Mouse (Mus musculus) large intestine, adult 2 months (tissue): ENCODE data around the gene Siglece. TPM values are rescaled to one million over a fixed set of nuclear protein-coding genes. Genes with fewer than 3 reads are reported as not detected.
A peak's percentile ranks its signal among the peaks of the same experiment; 100 is the strongest.

Source experiments
- DNase-seq: peaks from one replicate; pipeline ENCODE4 v3.0.0-alpha.2; 2012; ENCODE audit warnings: low read depth, low spot score
- WGBS: fragments of 180-500 bp; shearing (Covaris S2); methylation state at CpG from one replicate; pipeline ENCODE4 v1.1.7; 2018; 5-methylcytosine and 5-hydroxymethylcytosine counted together
- polyA plus RNA-seq: library from polyadenylated mRNA; depleted of rRNA; stranded (reverse); fragments of >200 nt; gene quantifications from 2 replicates; pipeline ENCODE4 v1.2.3, GENCODE M21; 2012; rRNA removed

Siglece gene
- polyA plus RNA-seq, 1 experiment: 4.8 TPM

GRCm38 (mm10) chr7:43634500-43634899 is 25.5 kb downstream of the Siglece start, which contains the start of gene Ceacam18:
TSS of gene Ceacam18 (plus strand) at chr7:43634707.
- WGBS: 17% methylated on average over 6 of the region's 6 CpGs
- peak; percentile 43 for DNase-seq

DNA sequence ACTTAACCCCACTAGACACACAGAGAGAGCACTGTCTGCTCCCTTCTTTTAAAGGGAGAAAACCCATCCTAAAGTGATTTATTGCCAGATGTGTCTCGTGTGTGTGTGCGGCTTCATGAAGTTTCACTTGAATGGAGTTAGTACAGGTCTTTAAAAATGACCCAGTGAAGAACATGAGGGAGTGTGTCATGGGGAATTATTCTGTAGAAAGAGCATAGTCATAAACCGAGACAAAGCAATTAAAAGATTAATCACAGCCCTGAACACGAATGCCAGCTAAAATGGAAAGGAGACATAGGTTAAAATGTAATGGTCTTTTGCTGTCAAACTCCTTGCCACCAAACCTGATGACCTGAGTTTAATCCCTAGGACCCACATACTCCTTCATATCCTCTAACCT is 26.0 kb downstream of the Siglece start:
- 33% methylated on average over 4 of the region's 4 CpGs for WGBS
- DNase-seq: no peak

DNA sequence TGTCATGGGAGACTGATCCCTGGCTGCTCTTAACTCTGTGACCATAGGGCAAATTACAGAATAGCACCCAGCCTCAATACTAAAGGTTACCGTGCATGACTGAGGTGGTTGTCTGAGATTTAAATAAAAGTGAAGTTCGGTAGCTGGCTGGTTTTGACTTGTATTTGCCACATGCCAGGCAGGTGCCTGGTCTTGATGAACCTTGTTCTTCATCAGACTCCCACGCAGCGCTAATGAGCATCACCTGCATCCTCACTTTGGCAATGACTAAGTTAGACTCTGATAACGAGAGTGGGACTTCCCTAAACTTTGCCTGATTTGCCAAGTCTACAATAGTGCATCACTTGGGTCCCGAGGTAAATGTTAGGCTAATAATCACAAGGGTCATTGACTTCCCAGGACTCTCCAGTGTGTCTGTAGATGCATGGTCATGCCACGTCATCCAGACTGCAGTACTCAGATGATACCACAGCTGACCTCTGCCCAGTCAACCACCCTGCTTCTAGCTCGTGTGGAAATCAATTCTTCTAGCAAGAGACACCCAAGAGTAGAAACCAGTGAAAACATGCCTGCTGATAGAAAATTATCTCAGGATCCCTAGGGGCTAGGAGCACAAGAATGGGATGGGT is 34.1 kb downstream of the Siglece start:
- WGBS: 74% methylated on average over 8 of the region's 8 CpGs
- DNase-seq: no peak

DNA sequence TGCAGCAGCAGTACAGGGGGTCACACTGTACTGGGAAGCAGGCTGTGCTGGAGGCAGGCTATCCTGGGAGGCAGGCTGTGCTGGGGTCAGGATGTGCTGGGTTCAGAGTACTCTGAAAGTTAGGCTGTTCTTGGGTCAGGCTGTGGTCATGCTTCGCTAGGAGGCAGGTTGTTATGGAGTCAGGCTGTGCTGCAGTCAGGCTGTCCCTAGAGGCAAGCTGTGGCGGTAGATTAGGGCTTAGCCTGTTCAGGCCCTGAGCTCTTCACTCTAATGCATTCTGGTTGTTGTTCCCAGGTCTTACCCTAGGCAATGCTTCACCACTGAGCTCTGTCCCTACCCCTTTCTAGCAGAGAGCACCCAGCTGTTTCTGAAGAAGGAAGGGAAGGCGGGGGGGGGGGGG is 34.9 kb downstream of the Siglece start:
- no peak for DNase-seq
- 72% methylated on average over 3 of the region's 3 CpGs for WGBS

- no peak for DNase-seq
- 34% methylated on average over 10 of the region's 10 CpGs for WGBS
Measured at GRCm38 (mm10) chr7:43623819-43624218, 36.1 kb downstream of the Siglece start.

DNA sequence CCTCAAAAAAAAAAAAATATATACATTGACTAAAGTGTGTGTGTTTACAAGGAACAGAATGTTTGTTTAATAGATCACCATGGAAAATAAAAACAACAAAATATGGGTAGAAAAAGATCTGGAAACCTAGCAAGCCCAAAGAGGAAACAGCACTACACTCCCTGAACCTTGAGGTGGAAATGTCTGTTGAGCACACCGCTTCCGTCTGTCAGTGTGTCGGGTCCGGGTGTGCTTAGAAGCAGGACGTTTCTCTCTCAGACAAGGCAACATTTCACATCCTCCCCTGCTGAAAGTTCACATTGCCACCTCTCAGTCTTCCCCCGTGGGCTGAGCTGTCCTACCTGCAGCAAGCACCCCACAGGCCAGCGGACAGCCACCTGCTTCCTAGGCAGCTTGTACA is 37.0 kb downstream of the Siglece start:
- no peak for DNase-seq
- 72% methylated on average over 7 of the region's 7 CpGs for WGBS

- DNase-seq: no peak
- 88% methylated on average over 14 of the region's 14 CpGs for WGBS
Measured at GRCm38 (mm10) chr7:43613816-43614551, 46.0 kb downstream of the Siglece start.

GRCm38 (mm10) chr7:43608316-43608824 is 51.6 kb downstream of the Siglece start:
- WGBS: 48% methylated on average over 7 of the region's 7 CpGs
- no peak for DNase-seq

GRCm38 (mm10) chr7:43607743-43608287 is 52.1 kb downstream of the Siglece start:
- no peak for DNase-seq
- WGBS: 30% methylated on average over 5 of the region's 5 CpGs

GRCm38 (mm10) chr7:43606896-43607742 is 52.8 kb downstream of the Siglece start, which contains the start of gene Zfp819:
TSS of gene Zfp819 (plus strand) at chr7:43607169.
- WGBS: 15% methylated on average over 41 of the region's 41 CpGs
- peak; percentile 37 for DNase-seq

DNA sequence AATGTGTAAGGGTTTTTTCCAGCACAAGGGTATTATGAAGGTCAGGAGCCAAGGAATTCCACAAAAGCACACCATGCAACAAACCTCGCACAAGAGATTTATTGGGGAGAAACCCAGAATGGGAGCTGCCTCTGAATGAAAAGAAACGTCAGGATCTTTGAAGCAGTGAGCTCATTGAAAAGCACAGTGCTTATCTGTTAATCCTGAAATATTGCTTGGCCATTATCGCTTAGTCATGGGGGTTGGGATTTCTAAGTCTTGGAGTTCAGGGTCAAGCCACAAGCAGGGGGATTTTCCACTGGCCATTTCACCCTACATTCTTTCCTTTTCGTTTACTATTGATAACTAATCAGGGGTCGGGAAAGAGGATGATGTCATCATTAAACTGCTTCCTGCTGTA is 58.1 kb downstream of the Siglece start:
- DNase-seq: no peak
- 39% methylated on average over 5 of the region's 5 CpGs for WGBS

Other genes starting within 250 kb of the Siglece start
- not detected in 2 replicates for gene Lim2, start 232.5 kb downstream of the Siglece start, polyA plus RNA-seq
- gene Nkg7, start 223.1 kb downstream of the Siglece start, polyA plus RNA-seq: 23.8 and 26.9 TPM in 2 replicates
- not detected in 2 replicates for gene Cldnd2, start 219.4 kb downstream of the Siglece start, polyA plus RNA-seq
- gene Etfb, start 216.1 kb downstream of the Siglece start, polyA plus RNA-seq: 95.4 and 114 TPM in 2 replicates
- gene Gm45233, start 216.0 kb downstream of the Siglece start, polyA plus RNA-seq: 0.33 TPM in 1 of 2 replicates, not detected in the other
- gene Vsig10l, start 197.0 kb downstream of the Siglece start, polyA plus RNA-seq: 2.0 and 2.2 TPM in 2 replicates
- 1.2 and 1.8 TPM in 2 replicates for gene Iglon5, start 170.1 kb downstream of the Siglece start, polyA plus RNA-seq
- gene 4931406B18Rik, start 154.2 kb downstream of the Siglece start, polyA plus RNA-seq: not detected in 2 replicates
- 2.2 and 5.0 TPM in 2 replicates for gene Cd33, start 115.7 kb downstream of the Siglece start, polyA plus RNA-seq
- gene Zfp658, start 97.9 kb downstream of the Siglece start, polyA plus RNA-seq: 0.83 and 1.3 TPM in 2 replicates
- gene Zfp719, start 80.6 kb downstream of the Siglece start, polyA plus RNA-seq: 0.98 and 1.7 TPM in 2 replicates
- gene Zfp819, start 53.0 kb downstream of the Siglece start, polyA plus RNA-seq: 0.10 TPM in 1 of 2 replicates, not detected in the other
- gene Ceacam18, start 25.5 kb downstream of the Siglece start, polyA plus RNA-seq: 19.4 and 35.3 TPM in 2 replicates
- gene Ctu1, start 11.9 kb upstream of the Siglece start, polyA plus RNA-seq: 8.8 and 9.2 TPM in 2 replicates
- 0.16 TPM in 2 replicates for gene Klk14, start 30.3 kb upstream of the Siglece start, polyA plus RNA-seq
- gene Klk13, start 52.4 kb upstream of the Siglece start, polyA plus RNA-seq: not detected in 2 replicates
- gene Klk12, start 108.7 kb upstream of the Siglece start, polyA plus RNA-seq: not detected in 2 replicates
- not detected in 2 replicates for gene Klk11, start 114.4 kb upstream of the Siglece start, polyA plus RNA-seq
- 0.21 and 0.69 TPM in 2 replicates for gene Klk10, start 120.9 kb upstream of the Siglece start, polyA plus RNA-seq
- not detected in 2 replicates for gene Klk9, start 131.7 kb upstream of the Siglece start, polyA plus RNA-seq
- gene Klk8, start 137.4 kb upstream of the Siglece start, polyA plus RNA-seq: 3.1 TPM in 2 replicates
- gene Klk7, start 151.1 kb upstream of the Siglece start, polyA plus RNA-seq: not detected in 2 replicates
- not detected in 2 replicates for gene Klk6, start 164.3 kb upstream of the Siglece start, polyA plus RNA-seq
- gene Klk5, start 181.8 kb upstream of the Siglece start, polyA plus RNA-seq: not detected in 2 replicates
- gene Klk4, start 221.0 kb upstream of the Siglece start, polyA plus RNA-seq: not detected in 2 replicates